Mouse (Mus musculus): Measurements from ENCODE around the gene Samd10. TPM values are rescaled to one million over a fixed set of nuclear protein-coding genes. Genes with fewer than 3 reads are reported as not detected.
A peak's percentile ranks its signal among the peaks of the same experiment; 100 is the strongest.

Gene Samd10
- total RNA-seq, 2 experiments from 2014 or later, result 11.9 to 12.2 TPM

DNA sequence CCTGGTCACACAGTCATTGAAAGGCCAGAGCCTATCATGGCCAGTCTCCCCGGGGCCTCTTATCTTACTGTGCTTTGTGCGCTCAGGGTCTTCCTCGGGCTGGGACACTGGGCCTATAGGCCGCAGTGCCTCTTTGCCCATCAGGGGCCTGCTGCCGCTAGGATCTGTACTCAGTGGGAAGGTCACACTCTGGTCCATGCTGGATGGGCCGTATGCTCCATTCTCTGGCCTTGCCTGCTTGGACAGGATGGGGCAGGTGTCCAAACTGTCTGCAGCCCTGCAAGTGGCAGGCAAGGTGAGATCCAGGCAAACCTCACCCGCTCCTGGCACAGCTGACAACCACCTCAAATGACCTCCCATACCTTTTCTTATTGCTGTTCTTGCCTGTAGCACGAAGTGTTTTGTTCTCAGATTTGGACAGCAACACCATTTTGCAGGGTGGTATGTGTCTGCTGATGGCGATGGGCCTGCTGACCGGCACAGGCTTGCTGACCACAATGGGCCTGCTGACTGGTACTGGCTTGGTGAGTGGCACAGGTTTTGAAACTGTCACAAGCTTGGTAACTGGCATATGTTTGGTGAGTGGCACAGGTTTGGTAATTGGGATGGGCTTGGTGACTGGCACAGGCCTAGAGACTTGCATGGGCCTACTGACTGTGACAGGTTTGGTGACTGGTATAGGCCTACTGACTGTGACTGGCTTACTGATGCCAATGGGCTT, 9.8 kb downstream of the Samd10 start:
- no peak for DNase-seq (ENCODE audit: low spot score in 2 of 2)
- no peak for TF ChIP-seq CTCF (conservative IDR thresholded peaks at IDR 0.05)
- Histone ChIP-seq H3K27ac (no peak overlapping the region), H3K4me3 (no peak overlapping the region)

DNA sequence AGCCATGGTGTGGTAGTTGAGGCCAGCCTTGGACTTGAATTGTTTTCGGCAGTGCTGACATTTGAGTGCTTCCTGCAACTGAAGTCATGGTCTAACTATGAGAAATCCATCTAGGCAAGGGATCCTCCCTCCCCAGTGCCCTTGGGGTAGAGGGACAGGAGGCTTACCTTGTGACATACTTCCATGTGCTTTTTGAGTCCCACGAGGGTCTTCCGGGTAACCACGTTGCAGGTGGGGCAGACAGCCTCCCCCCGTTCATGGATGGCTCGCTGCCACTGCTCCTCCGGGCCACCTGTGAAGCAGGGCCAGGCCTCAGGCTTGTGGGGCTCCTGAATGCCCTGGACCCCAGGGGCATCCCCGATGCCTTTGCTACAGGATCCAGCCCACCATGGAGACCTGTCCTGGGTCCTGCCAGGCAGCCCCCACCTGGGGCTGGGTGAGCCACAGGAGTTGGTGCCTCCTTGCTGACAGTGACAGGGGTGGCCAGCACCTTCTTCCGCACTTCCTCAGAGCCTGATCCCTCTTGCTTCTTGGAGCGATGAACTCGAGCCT, 10.7 kb downstream of the Samd10 start:
- Histone ChIP-seq H3K4me3 (no peak overlapping the region), H3K27ac (peak overlapping the region; percentile 18; the same call in 1 of the 2 replicates)
- no peak for TF ChIP-seq CTCF (conservative IDR thresholded peaks at IDR 0.05)
- no peak for DNase-seq (ENCODE audit: low spot score in 2 of 2)

DNA sequence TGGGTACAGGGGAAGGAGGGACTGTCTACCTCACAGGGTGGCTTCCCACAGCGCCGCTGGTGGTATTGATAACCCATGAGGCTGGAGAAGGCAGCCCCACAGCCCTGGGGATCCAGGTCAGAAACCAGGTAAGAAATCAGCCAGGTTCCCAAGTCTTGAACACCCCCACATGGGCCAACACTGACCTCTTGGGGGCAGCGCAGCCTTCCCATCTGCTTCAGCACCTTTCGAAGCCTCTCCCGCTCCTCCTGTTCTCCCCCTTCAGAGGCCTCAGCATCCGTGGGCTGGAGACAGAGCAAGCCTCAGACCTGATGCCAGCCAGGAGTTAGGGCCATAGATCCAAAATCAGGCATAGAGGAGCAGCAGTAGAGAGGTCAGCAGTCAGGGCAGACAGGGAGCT, 11.2 kb downstream of the Samd10 start:
- Histone ChIP-seq H3K4me3 (no peak overlapping the region), H3K27ac (peak overlapping the region; percentile 18; the same call in 1 of the 2 replicates)
- TF ChIP-seq CTCF (conservative IDR thresholded peaks at IDR 0.05), result no peak
- DNase-seq (ENCODE audit: low spot score in 2 of 2), result no peak

DNA sequence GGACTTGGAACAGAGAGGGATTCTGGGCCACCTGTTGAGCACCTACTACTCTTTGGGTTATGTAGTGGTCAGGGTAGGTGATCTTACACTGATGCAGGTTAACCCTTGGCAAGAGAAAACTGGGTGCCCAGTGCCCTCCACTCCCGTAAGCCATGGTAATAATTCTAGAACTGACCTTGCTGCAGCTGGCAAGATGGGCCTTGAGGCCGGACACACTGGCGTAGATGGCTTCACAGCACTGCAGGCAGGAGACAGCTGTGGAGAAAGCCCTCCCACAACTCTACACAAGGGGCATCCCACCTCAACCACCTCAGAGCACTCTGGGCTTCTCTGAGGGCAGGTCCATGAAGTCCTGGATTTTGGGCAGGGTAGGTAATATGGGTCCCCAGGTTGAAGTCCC, 12.9 kb downstream of the Samd10 start:
- no peak for TF ChIP-seq CTCF (conservative IDR thresholded peaks at IDR 0.05)
- H3K27ac ChIP-seq, result no peak overlapping the region
- no peak overlapping the region for H3K4me3 ChIP-seq
- DNase-seq (ENCODE audit: low spot score in 2 of 2), result no peak

DNA sequence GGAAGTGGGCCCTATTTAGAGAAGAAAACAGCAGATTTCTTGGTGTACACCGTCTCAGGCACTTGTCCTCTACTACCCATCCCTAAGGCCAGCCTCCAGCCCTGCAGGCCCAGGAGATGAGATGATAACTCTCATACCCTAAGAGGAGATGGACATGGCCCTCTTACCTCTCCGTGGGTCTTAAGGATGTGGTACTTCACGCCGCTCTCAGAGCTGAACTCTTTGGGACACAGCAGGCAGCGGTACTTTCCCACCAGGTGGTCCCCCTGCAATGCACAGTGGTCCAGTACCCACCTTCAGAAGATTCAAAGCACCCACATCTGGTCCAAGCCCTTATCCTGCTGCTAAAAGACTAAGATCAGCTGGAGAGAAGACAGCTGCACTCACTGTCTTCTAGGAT, 13.5 kb downstream of the Samd10 start:
- Histone ChIP-seq H3K4me3 (no peak overlapping the region), H3K27ac (no peak overlapping the region)
- TF ChIP-seq CTCF (conservative IDR thresholded peaks at IDR 0.05), result no peak
- no peak for DNase-seq (ENCODE audit: low spot score in 2 of 2)

DNA sequence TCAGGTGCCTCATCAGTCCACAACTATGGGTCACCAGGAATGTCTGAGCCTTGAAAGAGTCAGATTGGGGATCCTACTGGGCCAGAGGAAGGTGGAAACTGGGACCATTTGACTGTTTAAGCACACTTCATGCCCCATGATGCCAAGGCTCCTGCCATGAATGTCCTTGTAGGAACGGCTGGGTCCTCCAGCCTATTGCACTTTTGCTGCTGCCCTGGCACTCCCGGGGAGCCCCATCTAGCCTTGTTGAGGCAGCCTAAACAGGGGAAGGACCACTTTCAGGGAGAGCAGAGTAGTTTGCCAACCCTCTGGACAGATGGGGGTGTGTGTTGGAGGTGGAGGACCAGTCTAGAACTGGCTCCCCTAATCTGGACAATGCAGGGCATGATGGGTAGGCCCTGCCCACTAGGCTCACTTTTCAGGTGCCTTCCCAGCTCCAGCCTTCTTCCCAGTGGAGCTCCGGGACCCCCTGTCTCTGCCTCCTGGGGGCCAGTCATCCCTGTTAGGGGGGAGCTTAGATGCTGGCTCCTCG, 14.5 kb downstream of the Samd10 start, which contains the start of gene Uckl1:
Gene Uckl1, minus strand, starts transcription at position 482 of the 532 bp plus-strand sequence.
- TF ChIP-seq CTCF (conservative IDR thresholded peaks at IDR 0.05), result no peak
- Histone ChIP-seq H3K27ac (no peak within 1 kb of the TSS), H3K4me3 (no peak within 1 kb of the TSS)
- no peak for DNase-seq (ENCODE audit: low spot score in 2 of 2)

DNA sequence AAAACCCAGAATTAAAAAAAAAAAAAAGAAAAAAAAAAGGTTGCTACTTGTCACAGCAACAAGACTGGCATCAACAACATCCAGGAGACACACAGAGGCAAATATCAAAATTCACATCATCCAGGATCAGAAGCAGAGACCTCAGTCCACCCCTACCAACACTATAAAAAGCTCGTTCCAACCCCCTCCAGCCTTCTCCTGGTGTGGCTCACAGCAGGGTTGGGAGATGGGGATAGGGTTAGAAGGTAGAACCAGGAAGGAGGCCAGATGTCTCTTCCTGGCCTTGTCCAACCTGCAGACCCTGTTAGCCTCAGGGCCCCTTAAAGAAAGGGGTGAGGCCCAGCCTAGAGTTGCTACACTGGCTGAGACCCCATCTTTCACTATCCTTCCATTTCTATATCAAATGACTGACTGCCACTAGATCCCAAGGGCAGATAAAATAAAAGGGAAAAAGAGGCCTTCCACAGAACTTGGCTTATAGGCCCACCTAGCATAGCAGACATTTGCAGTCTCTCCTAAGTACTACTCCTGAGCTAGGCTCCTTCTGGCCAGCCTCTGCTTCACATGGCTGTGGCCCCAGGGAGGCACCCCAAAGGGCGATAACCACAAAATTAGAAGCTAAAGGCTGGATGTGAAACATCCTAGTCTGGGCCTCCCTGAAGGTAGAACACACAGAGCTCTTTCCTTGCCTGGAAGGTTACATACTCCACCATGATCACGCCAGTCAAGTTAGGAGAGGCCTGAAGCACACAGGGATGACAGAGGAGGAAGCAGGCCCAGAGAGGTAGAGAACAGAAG, 15.4 kb downstream of the Samd10 start:
- Histone ChIP-seq H3K27ac (no peak overlapping the region), H3K4me3 (no peak overlapping the region)
- TF ChIP-seq CTCF (conservative IDR thresholded peaks at IDR 0.05), result no peak
- peak in 1 of 2 experiments; percentile 9 for DNase-seq (ENCODE audit: low spot score in 2 of 2)

DNA sequence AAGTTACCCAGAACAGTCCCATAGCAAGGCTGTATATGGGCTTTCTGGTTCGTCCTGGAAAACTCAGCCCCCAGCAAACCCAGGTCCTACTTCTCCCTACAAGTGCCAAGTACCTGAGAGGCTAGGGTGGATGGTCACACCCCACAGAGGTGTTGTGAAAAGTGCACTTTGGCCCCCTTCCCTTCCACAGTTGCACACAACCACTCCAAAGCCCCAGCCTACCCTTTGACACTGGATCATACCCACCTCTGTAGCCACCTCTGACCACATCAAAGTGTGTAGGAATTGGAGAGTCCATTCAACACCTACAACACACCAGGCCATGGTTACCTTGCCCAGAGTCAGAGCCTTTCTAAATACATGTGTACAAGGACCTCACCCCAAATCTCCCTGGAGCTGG, 16.1 kb downstream of the Samd10 start:
- no peak overlapping the region for H3K27ac ChIP-seq
- peak in 1 of 2 experiments; percentile 7 for DNase-seq (ENCODE audit: low spot score in 2 of 2)
- no peak for TF ChIP-seq CTCF (conservative IDR thresholded peaks at IDR 0.05)
- no peak overlapping the region for H3K4me3 ChIP-seq

DNA sequence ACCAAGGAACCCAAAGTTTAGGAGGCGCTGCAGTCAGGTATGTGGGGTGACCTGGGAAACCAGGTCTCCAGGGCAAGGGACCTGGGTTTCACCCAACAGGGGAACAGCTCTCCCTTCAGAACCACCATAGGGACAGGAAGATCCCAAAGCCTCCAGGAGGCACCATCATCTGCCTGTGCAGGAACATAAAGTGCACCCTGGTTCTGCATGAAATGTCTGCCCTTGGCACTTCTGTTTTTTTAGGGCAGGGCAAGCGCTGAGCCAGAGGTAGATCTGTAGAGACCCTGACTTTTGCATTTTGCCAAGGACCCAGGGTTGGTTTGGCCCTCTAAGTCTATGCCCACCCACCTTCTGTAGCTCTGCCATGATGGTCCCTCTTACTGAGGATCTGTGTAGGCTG, 16.7 kb downstream of the Samd10 start:
- no peak for TF ChIP-seq CTCF (conservative IDR thresholded peaks at IDR 0.05)
- peak in 1 of 2 experiments; percentile 20 for DNase-seq (ENCODE audit: low spot score in 2 of 2)
- Histone ChIP-seq H3K27ac (peak overlapping the region; percentile 92), H3K4me3 (no peak overlapping the region; the same call in 1 of the 2 replicates)

DNA sequence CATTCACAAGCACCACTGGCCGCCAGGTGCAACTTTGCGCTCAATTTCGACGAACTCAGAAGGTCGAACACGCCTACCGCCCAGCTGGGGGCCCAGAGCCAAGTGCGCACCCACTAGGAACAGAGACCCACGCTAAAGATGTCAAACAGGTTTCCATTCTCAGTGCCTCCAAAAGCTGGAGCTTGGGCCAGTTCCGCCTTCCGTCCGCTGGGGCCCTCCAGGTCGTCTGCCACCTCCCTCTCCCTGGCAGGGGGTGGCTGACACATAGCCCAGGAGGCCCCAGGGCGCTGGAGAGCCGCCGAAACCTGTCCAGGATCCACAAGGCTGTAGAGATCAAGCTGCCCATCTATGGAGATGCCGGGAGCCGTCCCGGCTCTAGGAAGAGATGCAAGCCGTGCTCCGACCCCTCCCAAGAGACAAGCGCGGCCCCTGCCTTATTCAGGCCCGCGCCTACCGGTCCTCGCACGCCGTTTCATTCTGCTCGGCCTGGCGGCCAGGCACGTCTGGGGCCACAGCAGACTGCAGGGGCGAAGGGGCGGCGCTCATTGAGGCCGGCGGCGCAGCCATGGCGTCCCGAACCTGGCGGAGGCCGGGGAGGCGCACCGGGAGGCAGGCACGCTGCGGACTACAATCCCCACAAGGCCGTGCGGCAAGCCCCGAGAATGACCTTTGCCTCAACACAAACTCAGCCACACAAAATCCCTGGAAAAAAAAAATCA, 17.5 kb downstream of the Samd10 start:
- peak overlapping the region; percentile 92 for H3K27ac ChIP-seq
- peak; percentile 84 to 85 for DNase-seq (ENCODE audit: low spot score in 2 of 2)
- peak overlapping the region; percentile 84 for H3K4me3 ChIP-seq
- TF ChIP-seq CTCF (conservative IDR thresholded peaks at IDR 0.05), result peak; percentile 53

DNA sequence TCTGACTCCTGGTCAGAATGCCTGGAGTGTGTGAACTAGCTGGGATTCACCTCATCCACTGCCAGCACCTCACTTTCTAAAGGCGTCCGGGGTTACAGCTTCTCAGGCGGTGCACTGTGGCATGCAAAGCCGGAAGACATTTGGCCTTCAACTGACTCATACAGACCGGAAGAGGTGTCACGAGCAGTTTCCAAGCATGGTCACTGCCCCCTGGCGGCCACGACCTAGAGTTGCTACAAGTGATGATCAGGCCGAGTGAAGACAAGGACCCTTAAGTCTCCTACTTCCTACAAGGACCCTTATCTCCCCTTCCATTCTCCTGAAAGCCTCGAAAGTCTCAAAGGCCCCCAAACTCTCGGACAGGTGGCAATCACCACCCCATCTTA, 18.0 kb downstream of the Samd10 start:
- DNase-seq (ENCODE audit: low spot score in 2 of 2), result peak; percentile 72 to 77
- peak; percentile 90 for TF ChIP-seq CTCF (conservative IDR thresholded peaks at IDR 0.05)

DNA sequence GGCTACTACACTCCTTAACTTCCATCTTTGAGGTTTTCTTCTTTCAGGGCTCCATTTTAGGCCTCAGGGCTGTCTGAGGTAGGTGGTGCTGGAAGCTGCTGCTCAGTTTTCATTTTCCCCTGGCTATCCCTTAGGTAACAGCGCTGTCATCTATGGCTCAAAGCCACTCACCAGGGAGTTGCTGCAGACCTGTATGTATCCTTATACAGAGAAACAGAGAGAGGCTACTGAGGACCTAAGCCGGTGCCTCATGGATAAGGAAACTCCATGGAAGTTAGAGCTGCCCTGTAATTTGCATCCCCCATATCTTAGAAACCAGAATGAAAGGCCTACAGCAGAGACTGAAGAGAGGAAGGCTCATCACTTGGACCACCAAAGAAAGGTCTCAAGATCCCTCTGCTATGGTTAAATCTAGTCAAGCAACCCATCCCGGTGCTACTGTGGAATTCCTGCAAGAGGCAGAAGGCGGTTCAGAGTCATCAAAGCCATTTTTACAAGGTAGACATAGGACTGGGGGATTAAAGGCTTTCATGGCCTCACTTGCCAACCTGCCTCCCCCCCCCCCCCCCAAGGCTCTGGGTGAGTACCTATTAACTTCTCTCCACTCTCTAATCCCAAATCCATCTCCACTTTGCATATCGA, 18.8 kb downstream of the Samd10 start:
- peak in 1 of 2 experiments; percentile 9 for DNase-seq (ENCODE audit: low spot score in 2 of 2)
- H3K27ac ChIP-seq, result peak overlapping the region; percentile 92
- H3K4me3 ChIP-seq, result peak overlapping the region; percentile 84
- TF ChIP-seq CTCF (conservative IDR thresholded peaks at IDR 0.05), result no peak

More for the DNA sequence above, 18.0 kb downstream of the Samd10 start:
- peak overlapping the region; percentile 84 for H3K4me3 ChIP-seq
- H3K27ac ChIP-seq, result peak overlapping the region; percentile 92
